Comparison of ENCODE assay signal across 8 mouse cellular contexts in the genomic region with DNA sequence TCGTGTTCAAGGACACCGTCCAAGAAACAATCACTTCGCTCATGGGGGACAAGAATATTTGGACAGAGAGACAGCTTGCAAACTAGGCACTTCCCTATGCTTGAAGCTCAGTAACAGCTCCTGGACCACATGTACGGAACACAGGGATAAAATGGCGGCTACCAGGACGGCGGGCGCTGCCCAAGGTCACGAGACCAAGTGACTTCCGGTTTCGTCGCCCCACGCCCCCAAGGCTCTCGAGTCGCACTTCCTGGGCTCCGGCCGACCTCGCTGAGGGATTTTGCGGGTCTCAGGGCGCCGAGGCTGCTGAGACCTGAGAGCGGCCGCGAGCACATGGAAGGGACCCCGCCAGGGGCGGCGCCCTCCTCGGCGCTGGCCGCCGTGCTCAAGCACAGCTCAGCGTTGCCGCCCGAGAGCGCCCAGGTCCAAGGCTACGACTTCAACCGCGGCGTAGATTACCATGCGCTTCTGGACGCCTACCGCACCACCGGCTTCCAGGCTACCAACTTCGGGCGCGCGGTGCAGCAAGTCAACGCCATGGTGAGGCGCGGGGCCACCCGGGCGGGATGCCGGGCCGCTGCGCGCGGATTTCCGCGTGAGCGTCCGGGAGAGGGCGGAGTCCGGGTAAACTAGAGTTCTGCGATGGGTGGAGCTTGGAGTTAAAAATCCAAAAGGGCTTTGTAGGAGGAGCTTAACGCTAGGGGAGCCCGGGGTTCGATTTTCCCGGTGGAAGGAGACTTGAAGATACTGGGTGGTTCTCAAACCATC. TPM values are rescaled to one million over a fixed set of nuclear protein-coding genes. Genes with fewer than 3 reads are reported as not detected.
A peak's percentile ranks its signal among the peaks of the same experiment; 100 is the strongest.
DNase-seq lines count a peak whose midpoint lies in the region; ATAC-seq lines count a peak whose summit lies in the region.

A gene (plus strand): TSS at position 244 of the 768 bp plus-strand sequence.

- no peaks in the 10 kb centered on the region for H3K27me3 ChIP-seq in hindbrain, embryonic 12.5 days

- H3K9me3 ChIP-seq in hindbrain, embryonic 12.5 days (replicated peaks): no peaks in the 10 kb centered on the region

- peak within 1 kb of the TSS; percentile 63 for H3K4me2 ChIP-seq in hindbrain, embryonic 12.5 days (replicated peaks)

- peaks cover 12% of the 10 kb centered on the region for H3K4me1 ChIP-seq in hindbrain, embryonic 12.5 days

- WGBS in hindbrain, embryonic 12.5 days: under 1% methylated on average over 68 of the region's 68 CpGs

- peak; percentile 91 for DNase-seq in Muller cell, postnatal 12 days (ENCODE audit: inconsistent ontology term)
- peak; percentile 92 for DNase-seq in cerebellum, adult 9-11 months
- DNase-seq in frontal cortex, postnatal 10 days (ENCODE audit: low spot score in 2 of 2): peak; percentile 88 to 91
- peak; percentile 67 to 77 for DNase-seq in layer of hippocampus, postnatal 25 days (ENCODE audit: extremely low spot score in 1 of 2, low spot score in 1 of 2)
- DNase-seq in lung, postnatal 25 days (ENCODE audit: low spot score): peak; percentile 94
- peak; percentile 93 for DNase-seq in retina, embryonic 14.5 days (ENCODE audit: low spot score)
- DNase-seq in thymus, postnatal 4 days: peak; percentile 89

- peak within 1 kb of the TSS; percentile 85 for H3K9ac ChIP-seq in hindbrain, embryonic 12.5 days

- peaks cover 53% of the 10 kb centered on the region for H3K36me3 ChIP-seq in hindbrain, embryonic 12.5 days

- peak; percentile 93 for ATAC-seq in hindbrain, embryonic 12.5 days (ENCODE audit: low FRiP score)

- H3K4me3 ChIP-seq in hindbrain, embryonic 12.5 days: peak within 1 kb of the TSS; percentile 87

- H3K27ac ChIP-seq in hindbrain, embryonic 12.5 days: peak within 1 kb of the TSS; percentile 96

RNA-seq across cellular contexts. Expression of the gene that starts here (rescaled TPM):
- 69.2 and 76.9 TPM in 2 replicates for polyA plus RNA-seq in hindbrain, embryonic 12.5 days (2016; fragmentation: Nextera tagmentation; extraction: Ambion mirVana)
- 10 to 100 TPM; 57.7 to 62.0 TPM for total RNA-seq in layer of hippocampus, postnatal 25 days (2021)

Comparison
In these comparisons a context has a peak if more than half of its experiments do, and no peak if none do; other contexts are left out.
1. Peak in every context shown above with its lines: DNase-seq, ATAC-seq, H3K4me3 ChIP-seq and H3K27ac ChIP-seq.